Mouse (Mus musculus): Measurements from ENCODE around the gene Fmnl2.

DNA sequence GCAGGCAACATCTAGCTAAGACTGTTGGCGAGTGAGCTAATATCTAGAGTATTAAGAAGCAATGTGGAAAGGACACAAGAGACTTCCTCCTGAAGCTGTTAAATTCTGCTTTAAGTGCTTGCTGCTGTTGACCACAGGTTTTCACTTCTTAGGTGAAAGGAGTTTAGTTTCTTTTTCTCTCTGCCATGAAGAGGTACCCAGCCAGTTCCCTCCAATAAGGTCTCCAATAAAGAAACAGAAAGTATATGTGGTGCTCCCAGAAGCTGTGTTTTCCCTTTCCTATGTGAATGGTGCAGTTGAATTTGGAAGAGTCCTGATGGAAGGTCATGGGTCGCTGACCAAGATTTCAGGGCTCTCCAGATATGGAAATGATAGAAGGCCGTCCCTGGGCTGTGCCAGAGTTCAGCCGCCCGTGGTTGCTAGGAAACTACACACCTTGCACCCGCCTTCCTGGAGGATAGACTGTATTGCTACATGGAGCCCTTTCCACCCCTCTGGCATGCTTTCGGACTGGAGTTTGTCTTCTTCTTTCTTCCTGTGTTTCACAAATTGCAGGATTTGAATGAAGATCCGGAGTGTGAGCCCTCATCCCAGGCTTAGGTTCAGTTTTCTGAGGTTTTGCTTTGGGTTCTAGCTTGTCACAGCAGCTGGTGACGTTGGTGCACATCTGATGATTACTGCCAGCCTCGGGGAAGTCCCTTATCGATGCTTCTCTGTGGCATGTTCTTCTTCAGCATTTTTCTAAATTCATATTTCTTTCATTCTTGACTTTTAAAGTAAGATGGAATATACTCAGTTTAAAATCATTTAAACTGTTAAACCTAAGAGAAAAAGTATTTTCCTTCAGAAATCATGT, 244.5 kb downstream of the Fmnl2 start:
- TF ChIP-seq CTCF (IDR thresholded peaks at IDR 0.05; ENCODE audit: control insufficient read depth, insufficient read depth, insufficient replicate concordance, low read depth, low read length) (no peak), POLR2A (IDR thresholded peaks at IDR 0.05; ENCODE audit: control insufficient read depth, low read depth, low read length) (no peak)

Data from testis, adult 2 months (tissue).